Mouse (Mus musculus): ENCODE measurements around the gene Kirrel3.

The Kirrel3 gene

GRCm38 (mm10) chr9:34905164-34905563 lies 419.5 kb downstream of the Kirrel3 start:
- DNase-seq: no peak

DNA sequence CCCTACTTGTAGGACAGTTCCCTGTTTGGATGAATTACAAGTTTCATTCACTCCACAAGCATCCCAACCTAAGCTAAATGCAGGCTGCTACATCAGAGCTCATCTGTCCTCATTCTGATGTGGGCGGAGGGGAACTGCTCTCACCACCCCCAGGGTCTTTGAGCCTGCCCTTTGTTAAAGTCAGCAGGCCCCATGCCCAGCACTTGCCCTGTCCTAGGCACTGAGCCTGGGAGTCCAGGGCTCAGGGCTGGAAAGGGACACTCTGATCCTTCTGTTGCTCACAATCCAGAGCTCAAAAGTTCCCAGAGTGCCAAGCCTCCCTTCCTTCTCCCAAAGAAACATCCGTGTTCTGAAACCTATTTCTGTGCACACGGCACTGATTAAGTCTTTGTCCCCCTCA lies 422.3 kb downstream of the Kirrel3 start:
- no peak for DNase-seq

DNA sequence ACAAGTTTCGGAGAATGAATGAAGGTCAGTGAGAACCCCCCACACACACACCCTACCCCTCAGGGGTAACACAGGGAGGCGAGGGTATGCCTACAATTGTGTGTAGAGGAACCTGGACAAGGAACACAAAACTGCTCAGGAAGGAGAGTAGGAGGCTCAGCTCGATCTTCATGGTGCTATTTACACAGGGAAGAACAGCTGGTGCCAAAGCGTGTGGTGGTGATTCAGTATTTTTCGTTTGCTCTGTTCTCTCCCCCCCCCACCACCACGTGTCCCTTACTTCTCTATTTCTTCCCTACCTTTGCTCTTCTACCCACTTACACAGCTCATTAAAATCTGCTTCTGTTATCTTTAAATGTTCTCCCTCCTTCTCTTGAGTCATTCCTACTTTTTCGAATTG lies 426.1 kb downstream of the Kirrel3 start:
- DNase-seq: no peak

DNA sequence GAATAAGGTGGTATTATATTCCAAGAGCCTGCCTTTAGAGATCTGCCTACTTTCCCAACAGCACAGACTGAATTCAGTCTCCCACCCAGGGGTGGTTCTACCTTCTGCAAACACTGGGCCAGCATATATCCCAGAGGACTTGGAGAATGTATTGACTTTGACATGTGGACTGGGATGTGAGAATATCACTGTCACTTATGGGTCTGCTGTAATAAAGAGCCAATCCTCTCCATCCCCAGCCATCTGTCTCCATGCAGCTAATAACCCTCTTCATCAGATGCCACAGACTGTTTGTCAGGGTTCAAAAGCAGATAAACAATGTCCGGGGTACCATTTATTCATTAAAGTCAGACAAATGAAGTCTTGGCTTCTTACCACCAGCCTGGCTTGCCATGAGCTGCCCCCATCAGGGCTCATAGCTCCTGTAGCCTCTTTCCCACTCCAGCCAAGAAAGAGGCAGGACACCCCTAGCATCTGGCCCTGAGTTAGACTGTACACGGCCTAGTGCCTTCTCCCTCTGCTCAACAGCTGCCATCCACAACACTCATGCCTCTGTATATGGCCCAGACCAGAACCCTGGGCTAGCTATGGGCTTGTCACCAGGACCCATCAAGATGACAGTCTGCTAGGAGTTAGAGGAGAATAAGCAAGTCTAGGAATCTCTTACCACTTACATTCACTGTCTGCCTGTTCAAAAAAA lies 426.7 kb downstream of the Kirrel3 start:
- DNase-seq: no peak

DNA sequence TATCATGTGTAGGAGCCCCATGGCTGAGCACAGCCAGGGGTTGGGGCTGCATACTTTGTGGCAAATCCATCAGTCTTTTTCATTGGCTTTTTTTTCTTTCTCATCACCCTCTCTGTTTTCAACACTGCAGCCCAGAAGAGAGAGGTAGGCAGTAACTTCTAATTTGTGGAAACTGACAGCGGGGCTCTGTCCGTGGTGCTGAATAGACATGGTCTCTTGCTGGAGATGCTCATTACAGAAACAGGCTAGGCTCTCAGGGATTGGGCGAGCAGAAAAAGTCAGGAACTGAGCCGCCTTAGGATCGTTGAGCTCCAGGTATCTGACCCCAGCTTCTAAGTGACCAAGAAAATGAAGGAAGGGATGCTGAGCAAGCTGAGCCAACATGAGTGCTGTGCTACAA lies 427.3 kb downstream of the Kirrel3 start:
- no peak for DNase-seq

GRCm38 (mm10) chr9:34918976-34919375 lies 433.3 kb downstream of the Kirrel3 start:
- no peak for DNase-seq

DNA sequence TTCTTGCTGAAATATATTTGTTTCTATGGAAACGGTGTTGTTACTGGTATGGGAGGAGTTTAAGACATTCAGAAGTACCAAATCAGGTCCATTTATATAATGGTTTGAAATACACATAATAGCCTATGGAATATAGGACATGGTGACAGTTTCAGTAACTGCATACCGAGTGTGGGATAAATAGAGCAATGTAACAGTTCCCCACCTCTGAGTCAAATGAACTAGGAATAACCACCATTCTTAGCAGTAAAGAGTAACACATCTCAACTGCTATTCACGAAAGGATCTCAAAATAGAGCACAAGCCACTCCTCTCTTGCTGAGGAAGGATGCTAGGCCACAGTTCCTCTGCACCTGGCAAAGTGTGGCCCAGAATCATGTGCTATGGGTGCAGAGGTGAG lies 434.4 kb downstream of the Kirrel3 start:
- DNase-seq: no peak

DNA sequence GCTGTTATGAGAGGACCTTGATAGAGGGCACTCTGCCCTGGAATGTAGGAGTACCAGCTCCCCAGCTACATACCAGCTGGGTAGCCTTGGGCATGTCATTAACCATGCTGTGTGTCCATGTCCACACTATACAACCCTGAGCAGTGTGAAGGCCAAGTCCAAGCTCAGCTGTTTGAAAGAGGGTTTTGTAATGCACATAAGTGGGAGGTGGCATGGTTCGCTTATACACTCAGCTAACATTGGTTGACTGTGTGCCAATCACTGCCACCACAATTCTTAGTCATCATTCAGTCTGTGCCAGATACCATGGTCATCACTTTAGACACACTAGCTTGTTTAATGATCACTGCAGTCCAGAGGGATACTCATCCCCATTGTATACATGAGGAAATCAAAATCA lies 436.2 kb downstream of the Kirrel3 start:
- DNase-seq: no peak

DNA sequence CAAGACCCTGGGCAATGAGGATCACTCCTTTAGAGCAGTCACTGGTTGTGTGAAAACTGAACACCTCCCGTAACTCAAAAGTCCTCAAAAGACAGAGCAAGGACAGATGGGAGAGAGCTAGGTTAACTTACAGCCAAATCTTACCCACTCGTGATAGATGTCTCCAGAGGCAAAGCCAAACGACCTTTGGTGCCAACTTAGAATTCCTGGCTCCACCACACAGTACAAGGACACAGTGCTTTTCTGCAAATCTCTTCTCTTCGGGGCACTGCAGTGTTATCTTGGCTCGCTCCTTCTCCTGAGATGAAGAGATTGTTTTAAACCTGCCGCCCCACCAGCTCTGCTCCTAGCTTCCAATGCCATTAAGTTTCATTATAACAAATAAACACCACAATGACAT lies 437.0 kb downstream of the Kirrel3 start:
- no peak for DNase-seq

- DNase-seq: no peak
Observed at GRCm38 (mm10) chr9:34923134-34923931, 437.6 kb downstream of the Kirrel3 start.

- DNase-seq: no peak
Observed at GRCm38 (mm10) chr9:34925616-34926015, 439.9 kb downstream of the Kirrel3 start.

DNA sequence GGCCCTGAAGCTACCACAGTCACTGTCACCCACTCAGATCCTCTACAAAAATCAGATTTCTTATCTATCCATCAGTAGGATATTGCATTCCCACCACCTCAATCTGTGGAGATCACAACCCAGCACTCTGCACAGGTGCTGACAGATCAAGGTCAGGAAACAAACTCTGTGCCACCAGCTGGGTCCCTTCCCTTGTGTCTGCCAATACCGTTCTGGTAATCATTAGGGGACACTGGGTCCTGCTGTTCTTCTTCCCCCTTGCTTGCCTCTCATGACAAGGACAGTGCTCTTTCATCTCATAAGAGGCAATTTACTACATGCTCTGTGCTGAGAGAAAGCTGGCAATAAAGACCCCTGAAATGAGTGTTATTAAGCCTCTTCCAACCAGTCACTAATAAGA lies 444.7 kb downstream of the Kirrel3 start:
- no peak for DNase-seq

DNA sequence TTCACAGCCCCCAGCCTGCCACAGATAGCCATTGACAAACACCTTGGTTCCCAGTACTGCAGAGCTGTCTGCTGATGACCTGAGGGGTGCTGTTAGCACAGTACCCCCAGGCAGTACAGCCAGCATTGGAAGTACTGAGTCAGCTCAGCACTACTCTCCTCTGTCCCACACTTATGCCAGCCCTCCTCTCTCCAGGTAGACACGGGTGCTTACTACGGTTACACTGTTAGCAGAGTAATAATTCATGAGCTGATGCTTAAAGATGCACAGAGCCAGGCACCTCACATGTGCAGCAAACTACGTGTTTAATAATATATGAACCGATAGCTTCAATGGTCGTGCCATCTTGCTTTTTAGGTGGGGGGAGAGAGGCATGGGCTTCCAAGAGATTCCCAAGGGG lies 452.4 kb downstream of the Kirrel3 start:
- DNase-seq: no peak

DNA sequence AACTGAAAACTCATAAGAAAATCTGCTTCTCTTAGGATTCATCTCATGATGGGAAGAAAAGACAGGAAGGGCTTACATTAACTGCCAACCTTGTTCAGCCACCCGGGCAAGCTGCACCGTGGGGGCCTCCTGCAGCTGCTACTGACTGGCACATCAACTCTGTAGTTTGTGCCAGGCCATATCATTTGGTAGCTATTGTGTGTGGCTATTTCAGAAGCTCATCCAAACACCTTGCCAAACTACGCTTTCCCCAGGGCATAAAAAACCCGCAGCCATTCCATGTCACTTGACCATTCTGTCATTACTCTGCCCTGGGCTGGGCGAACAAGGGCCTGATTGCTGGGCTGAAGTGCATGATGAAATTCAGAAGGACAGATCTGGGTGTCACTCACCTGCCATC lies 453.9 kb downstream of the Kirrel3 start:
- no peak for DNase-seq

DNA sequence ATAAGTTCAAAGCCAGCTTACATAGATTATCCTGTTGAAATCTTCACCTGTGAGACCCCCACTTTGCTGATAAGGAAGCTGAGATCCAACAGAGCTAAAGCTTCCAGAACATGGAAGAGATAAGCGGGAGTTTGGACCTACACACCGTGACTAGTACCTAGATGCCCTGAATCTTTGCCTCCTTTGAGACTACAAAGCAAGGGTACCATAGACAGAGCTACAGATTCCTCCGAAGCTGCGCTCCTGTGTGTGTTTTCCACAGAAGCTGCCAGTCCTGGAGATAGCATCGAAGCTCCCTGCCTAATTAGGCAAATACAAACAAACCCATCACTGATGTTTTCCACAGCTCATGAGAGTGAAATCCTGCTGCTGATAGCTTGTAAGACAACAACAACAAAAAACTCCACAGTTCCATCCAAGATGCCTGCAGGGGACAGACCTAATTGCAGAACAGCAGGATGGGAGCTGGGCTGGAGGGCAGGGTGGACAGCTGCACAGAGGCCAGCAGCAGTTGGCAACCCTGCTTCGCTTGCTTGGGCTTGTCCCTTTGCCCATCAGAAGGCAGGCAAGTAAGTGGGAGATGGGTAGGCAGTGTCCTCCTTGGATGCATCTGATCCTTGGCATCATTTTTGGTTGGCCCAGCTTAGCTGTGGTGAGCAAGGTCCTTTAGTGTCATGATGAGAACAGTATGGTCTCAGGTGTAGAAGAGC lies 456.6 kb downstream of the Kirrel3 start:
- DNase-seq: no peak

DNA sequence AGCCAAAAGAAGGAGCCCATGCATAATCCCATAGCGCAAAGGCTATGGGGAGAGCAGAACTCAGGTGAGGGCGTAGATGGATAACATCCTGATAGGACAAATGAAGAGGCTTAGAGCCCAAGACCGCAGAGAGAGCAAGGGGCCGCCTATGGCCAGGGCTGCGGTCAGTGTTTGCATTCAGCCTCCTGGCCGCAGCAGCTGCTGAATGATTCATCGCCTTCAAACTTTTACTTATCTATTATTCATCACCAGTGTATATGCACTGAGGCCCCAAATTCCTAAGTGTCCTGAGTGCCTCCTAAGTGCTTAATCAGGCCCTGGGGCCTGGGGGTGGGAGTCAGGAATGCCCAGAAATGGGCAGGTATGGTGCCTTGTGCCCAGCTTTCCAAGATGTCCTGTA lies 457.3 kb downstream of the Kirrel3 start:
- no peak for DNase-seq

GRCm38 (mm10) chr9:34945301-34945700 lies 459.6 kb downstream of the Kirrel3 start:
- DNase-seq: no peak

DNA sequence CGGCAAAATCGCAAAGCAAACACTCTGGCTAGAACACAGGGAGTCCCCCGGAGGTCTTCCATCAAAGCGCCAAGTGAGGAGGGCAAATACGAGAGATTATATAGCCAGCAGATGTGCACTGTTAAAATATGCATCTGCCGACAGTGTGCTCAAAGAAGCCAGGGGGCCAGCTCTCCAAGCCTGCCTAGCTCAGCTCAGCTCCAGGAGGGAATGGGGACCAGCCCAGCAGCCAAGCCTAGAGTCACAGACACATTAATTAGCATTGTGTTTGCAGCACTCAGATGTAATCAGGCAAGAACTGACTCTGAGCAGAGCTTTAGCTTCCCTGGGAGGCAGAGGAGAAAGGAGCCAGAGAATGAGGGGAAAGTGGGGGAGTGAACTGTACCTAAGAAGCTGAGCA lies 461.6 kb downstream of the Kirrel3 start:
- no peak for DNase-seq

- no peak for DNase-seq
Observed at GRCm38 (mm10) chr9:34947717-34948116, 462.0 kb downstream of the Kirrel3 start.

DNA sequence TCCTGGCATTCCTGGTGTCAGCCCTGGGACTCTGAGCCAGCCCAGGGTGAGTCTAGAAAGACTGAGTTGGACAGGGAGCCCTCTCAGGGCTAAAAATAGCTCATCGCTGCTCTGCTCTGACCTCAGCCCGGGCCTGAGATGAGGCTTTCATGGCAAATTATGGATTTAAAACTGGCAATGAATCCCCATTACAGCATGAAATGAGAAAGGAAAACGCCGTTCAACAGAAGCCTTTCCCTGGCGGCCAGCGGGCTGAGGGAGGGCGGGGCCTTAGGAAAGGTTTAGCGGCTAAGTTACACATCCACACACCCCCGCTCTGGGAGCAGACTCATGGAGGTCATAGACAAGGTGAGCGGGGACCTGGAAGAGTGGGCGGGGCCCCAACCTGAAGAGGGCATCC lies 467.7 kb downstream of the Kirrel3 start:
- no peak for DNase-seq

- DNase-seq: no peak
Observed at GRCm38 (mm10) chr9:34954212-34954611, 468.5 kb downstream of the Kirrel3 start.

DNA sequence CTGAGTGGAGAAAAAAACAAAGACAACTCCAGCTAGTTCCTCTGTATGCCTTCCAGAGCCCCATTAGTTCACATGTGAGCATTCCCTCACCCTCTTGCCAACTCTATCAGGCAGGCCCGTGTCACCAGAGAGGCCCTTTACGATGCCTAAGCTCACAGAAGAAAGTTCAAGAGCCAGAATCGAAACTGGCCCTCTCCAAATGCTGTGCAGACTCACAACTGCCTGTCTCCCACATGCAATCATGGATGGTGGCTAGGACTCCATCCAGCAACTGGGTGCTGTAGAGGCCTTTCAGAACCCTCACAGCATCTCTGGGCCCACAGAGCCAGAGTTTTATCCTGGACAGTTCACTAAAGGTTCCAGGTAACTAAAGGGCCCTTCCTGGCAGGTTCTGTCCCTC lies 470.8 kb downstream of the Kirrel3 start:
- no peak for DNase-seq

- no peak for DNase-seq
Observed at GRCm38 (mm10) chr9:34957691-34958090, 472.0 kb downstream of the Kirrel3 start.
